Mouse (Mus musculus) liver, postnatal 0 days (tissue): Measurements from ENCODE around the gene Oat. TPM values are rescaled to one million over a fixed set of nuclear protein-coding genes. Genes with fewer than 3 reads are reported as not detected.

ENCODE experiments used
- ATAC-seq: fragments of 200-750 bp; cut with Nextera tagmentation; 2 replicates; pipeline ENCODE4 v1.8.0; 2017; ENCODE audit warnings: mild to moderate bottlenecking, moderate library complexity
- DNase-seq: peaks from one replicate; pipeline ENCODE4 v3.0.0-alpha.2; 2016
- H3K27ac ChIP-seq: fragments of 300-500 bp; sonication (generic); 2 replicates; pipeline ENCODE4 v1.5.1; 2014; ENCODE audit warnings: antibody characterized with exemption, moderate library complexity, mild to moderate bottlenecking, low read depth
- H3K27me3 ChIP-seq: fragments of 300-500 bp; sonication (generic); 2 replicates; pipeline ENCODE4 v1.6.1; 2014; ENCODE audit warnings: low read length, control low read depth, mixed read lengths; ENCODE audit not compliant: insufficient read depth
- H3K36me3 ChIP-seq: fragments of 300-500 bp; sonication (generic); replicated peaks from 2 replicates; pipeline ENCODE4 v1.6.1; 2014; ENCODE audit warnings: mild to moderate bottlenecking, control low read depth, low read length, moderate library complexity, mixed read lengths; ENCODE audit not compliant: insufficient read depth
- H3K4me1 ChIP-seq: fragments of 300-500 bp; sonication (generic); 2 replicates; pipeline ENCODE4 v1.6.1; 2014; ENCODE audit warnings: antibody characterized with exemption, mild to moderate bottlenecking, control low read depth; ENCODE audit not compliant: insufficient read depth
- H3K4me2 ChIP-seq: fragments of 300-500 bp; sonication (generic); 2 replicates; pipeline ENCODE4 v1.6.1; 2014; ENCODE audit warnings: low read depth, mild to moderate bottlenecking, low read length, moderate library complexity, mixed read lengths
- H3K4me3 ChIP-seq: fragments of 300-500 bp; sonication (generic); 2 replicates; pipeline ENCODE4 v1.5.1; 2014; ENCODE audit warnings: low read depth, low read length
- H3K9ac ChIP-seq: fragments of 300-500 bp; sonication (generic); replicated peaks from 2 replicates; pipeline ENCODE4 v1.6.1; 2014; ENCODE audit warnings: mild to moderate bottlenecking, moderate library complexity
- H3K9me3 ChIP-seq: fragments of 300-500 bp; sonication (generic); 2 replicates; pipeline ENCODE4 v1.6.1; 2016; ENCODE audit warnings: mild to moderate bottlenecking, control low read depth, low read length, mixed read lengths
- CTCF ChIP-seq: sonication (generic); IDR thresholded peaks from 2 replicates; pipeline ENCODE4 v1.5.1; 2016; ENCODE audit warnings: antibody characterized with exemption, low read depth
- EP300 ChIP-seq: IDR thresholded peaks from 2 replicates; pipeline ENCODE4 v1.6.1; 2016; ENCODE audit warnings: antibody characterized with exemption, low read depth, mild to moderate bottlenecking
- WGBS: fragments of 180-500 bp; shearing (Covaris S2); extraction: QIAGEN DNeasy Blood & Tissue Kit; methylation state at CpG from one replicate; pipeline ENCODE4 v1.1.7; 2014; ENCODE audit not compliant: insufficient replicate concordance; 5-methylcytosine and 5-hydroxymethylcytosine counted together
- polyA plus RNA-seq: library from polyadenylated mRNA; unstranded; fragments of >200 nt; fragmentation: Nextera tagmentation; extraction: Ambion mirVana; gene quantifications from 2 replicates; pipeline ENCODE4 v1.2.1, GENCODE M21; 2015

Oat gene
- polyA plus RNA-seq, 1 experiment from 2014 or later = 44.6 TPM

- H3K9ac ChIP-seq = no peak overlapping the region
- H3K36me3 ChIP-seq = no peaks in the 10 kb centered on the region
- H3K27ac ChIP-seq = no peak overlapping the region
- DNase-seq = no peak
- no peak overlapping the region for H3K4me3 ChIP-seq
- H3K4me1 ChIP-seq = no peaks in the 10 kb centered on the region
- 52% methylated on average over 4 of the region's 4 CpGs for WGBS
- no peaks in the 10 kb centered on the region for H3K9me3 ChIP-seq
- H3K27me3 ChIP-seq = no peaks in the 10 kb centered on the region
- no peak overlapping the region for H3K4me2 ChIP-seq
- TF ChIP-seq CTCF = no peak
- no peak for TF ChIP-seq EP300
- no peak for ATAC-seq
These were observed 33.8 kb downstream of the Oat start for GRCm38 (mm10) chr7:132542427-132542826.

GRCm38 (mm10) chr7:132541566-132541965 is 34.6 kb downstream of the Oat start:
- H3K4me3 ChIP-seq = no peak overlapping the region
- H3K9ac ChIP-seq = no peak overlapping the region
- 34% methylated on average over 3 of the region's 3 CpGs for WGBS
- ATAC-seq = no peak
- H3K27me3 ChIP-seq = no peaks in the 10 kb centered on the region
- no peaks in the 10 kb centered on the region for H3K4me1 ChIP-seq
- DNase-seq = no peak
- TF ChIP-seq CTCF = no peak
- TF ChIP-seq EP300 = no peak
- no peak overlapping the region for H3K4me2 ChIP-seq
- H3K36me3 ChIP-seq = no peaks in the 10 kb centered on the region
- H3K9me3 ChIP-seq = no peaks in the 10 kb centered on the region
- no peak overlapping the region for H3K27ac ChIP-seq

- Histone ChIP-seq H3K9me3 (no peaks in the 10 kb centered on the region), H3K36me3 (no peaks in the 10 kb centered on the region), H3K27ac (no peak overlapping the region), H3K9ac (no peak overlapping the region), H3K4me3 (no peak overlapping the region), H3K27me3 (no peaks in the 10 kb centered on the region), H3K4me2 (no peak overlapping the region), H3K4me1 (no peaks in the 10 kb centered on the region)
- no peak for DNase-seq
- TF ChIP-seq CTCF = no peak
- no peak for TF ChIP-seq EP300
- ATAC-seq = no peak
- WGBS = 68% methylated on average over 4 of the region's 4 CpGs
These were observed 35.6 kb downstream of the Oat start for GRCm38 (mm10) chr7:132540597-132540996.

GRCm38 (mm10) chr7:132529206-132529605 is 47.0 kb downstream of the Oat start:
- Histone ChIP-seq H3K4me2 (no peak overlapping the region), H3K9ac (no peak overlapping the region), H3K4me1 (no peaks in the 10 kb centered on the region), H3K36me3 (no peaks in the 10 kb centered on the region), H3K4me3 (no peak overlapping the region), H3K27me3 (0 out of 2 replicates have a peak, but pooled peaks cover 2% of the 10 kb centered on the region), H3K9me3 (no peaks in the 10 kb centered on the region), H3K27ac (no peak overlapping the region)
- DNase-seq (no peak), ATAC-seq (no peak)
- TF ChIP-seq CTCF = no peak
- no peak for TF ChIP-seq EP300
- WGBS = 63% methylated on average over 3 of the region's 3 CpGs

GRCm38 (mm10) chr7:132513419-132513982 is 62.7 kb downstream of the Oat start:
- DNase-seq (no peak), ATAC-seq (peak; percentile 80)
- Histone ChIP-seq H3K9ac (no peak overlapping the region), H3K27me3 (no peaks in the 10 kb centered on the region), H3K9me3 (no peaks in the 10 kb centered on the region), H3K4me2 (no peak overlapping the region), H3K36me3 (no peaks in the 10 kb centered on the region), H3K4me1 (no peaks in the 10 kb centered on the region), H3K4me3 (no peak overlapping the region), H3K27ac (no peak overlapping the region)
- 69% methylated on average over 7 of the region's 7 CpGs for WGBS
- TF ChIP-seq CTCF (no peak), EP300 (no peak)

- Histone ChIP-seq H3K9ac (no peak overlapping the region), H3K27me3 (no peaks in the 10 kb centered on the region), H3K9me3 (no peaks in the 10 kb centered on the region), H3K4me1 (no peaks in the 10 kb centered on the region), H3K4me2 (no peak overlapping the region), H3K36me3 (no peaks in the 10 kb centered on the region), H3K4me3 (no peak overlapping the region), H3K27ac (no peak overlapping the region)
- TF ChIP-seq EP300 (no peak), CTCF (no peak)
- 72% methylated on average over 2 of the region's 2 CpGs for WGBS
- ATAC-seq (no peak), DNase-seq (no peak)
These were observed 67.1 kb downstream of the Oat start for GRCm38 (mm10) chr7:132509110-132509509.

Other genes starting within 250 kb of the Oat start
- not detected in 2 replicates for gene Nkx1-2, start 23.2 kb upstream of the Oat start, polyA plus RNA-seq
- 9.0 and 10.4 TPM in 2 replicates for gene Lhpp, start 34.2 kb upstream of the Oat start, polyA plus RNA-seq
- gene Fam53b, start 237.5 kb upstream of the Oat start, polyA plus RNA-seq = 15.2 and 17.2 TPM in 2 replicates